In genomic region chr13:23396246-23396703, GRCm38 (mm10) we compare ENCODE assay signal across 8 mouse cellular contexts. TPM values are rescaled to one million over a fixed set of nuclear protein-coding genes. Genes with fewer than 3 reads are reported as not detected.
A peak's percentile ranks its signal among the peaks of the same experiment; 100 is the strongest.
DNase-seq lines count a peak whose midpoint lies in the region; ATAC-seq and TF ChIP-seq lines count a peak whose summit lies in the region.

No protein-coding gene starts in this region.

- peak overlapping the region; percentile 34 for H3K4me3 ChIP-seq in cerebellum, adult 2 months (replicated peaks; ENCODE audit: insufficient read depth, low read depth, low read length)
- H3K4me3 ChIP-seq in forebrain, embryonic 10.5 days = peak overlapping the region; percentile 64
- H3K4me3 ChIP-seq in intestine, postnatal 0 days (ENCODE audit: low read depth, low read length) = peak overlapping the region; percentile 44

- H3K9me3 ChIP-seq in forebrain, embryonic 10.5 days = no peaks in the 10 kb centered on the region
- H3K9me3 ChIP-seq in intestine, postnatal 0 days (ENCODE audit: control insufficient read depth) = no peaks in the 10 kb centered on the region

- no peaks in the 10 kb centered on the region for H3K36me3 ChIP-seq in forebrain, embryonic 10.5 days (replicated peaks)
- no peaks in the 10 kb centered on the region for H3K36me3 ChIP-seq in intestine, postnatal 0 days (ENCODE audit: control insufficient read depth, insufficient read depth)

- H3K4me2 ChIP-seq in intestine, postnatal 0 days (replicated peaks; ENCODE audit: low read depth) = peak overlapping the region; percentile 66

- peaks cover 4% of the 10 kb centered on the region; the same call in 1 of the 2 replicates for H3K4me1 ChIP-seq in cerebellum, adult 2 months (ENCODE audit: control insufficient read depth, insufficient read depth, low read length)
- H3K4me1 ChIP-seq in forebrain, embryonic 10.5 days = peaks cover 11% of the 10 kb centered on the region; the same call in 1 of the 2 replicates
- H3K4me1 ChIP-seq in intestine, postnatal 0 days (replicated peaks; ENCODE audit: control insufficient read depth, insufficient read depth, low read length) = no peaks in the 10 kb centered on the region

- WGBS in cerebellum, adult 2 months = 1% methylated on average over 31 of the region's 31 CpGs
- under 1% methylated on average over 31 of the region's 31 CpGs for WGBS in forebrain, embryonic 10.5 days
- 1% methylated on average over 31 of the region's 31 CpGs for WGBS in intestine, postnatal 0 days

- H3K27ac ChIP-seq in cerebellum, adult 2 months (ENCODE audit: insufficient read depth, low read length) = no peak overlapping the region
- no peak overlapping the region for H3K27ac ChIP-seq in forebrain, embryonic 10.5 days
- H3K27ac ChIP-seq in intestine, postnatal 0 days (ENCODE audit: low read depth, low read length) = no peak overlapping the region

- no peak overlapping the region for H3K9ac ChIP-seq in intestine, postnatal 0 days (ENCODE audit: low read depth, low read length)

- H3K27me3 ChIP-seq in cerebellum, adult 2 months (ENCODE audit: control insufficient read depth, insufficient read depth, low read length) = peaks cover 2% of the 10 kb centered on the region; the same call in 1 of the 2 replicates
- peaks cover 69% of the 10 kb centered on the region for H3K27me3 ChIP-seq in forebrain, embryonic 10.5 days (ENCODE audit: poor library complexity, severe bottlenecking)
- H3K27me3 ChIP-seq in intestine, postnatal 0 days (replicated peaks; ENCODE audit: control insufficient read depth, insufficient read depth, low read length) = peaks cover 39% of the 10 kb centered on the region

- no peak for TF ChIP-seq POLR2A in cerebellum, adult 2 months (IDR thresholded peaks at IDR 0.05; ENCODE audit: borderline replicate concordance, insufficient read depth, low read length)

- peak in 1 of 2 experiments; percentile 33 for DNase-seq in cerebellum, adult 2 months
- no peak for DNase-seq in cerebellum, adult 8-10 months
- DNase-seq in B cell, adult 2 months = peak; percentile 18 to 28
- peak; percentile 71 for DNase-seq in forebrain, embryonic 10.5 days (ENCODE audit: extremely low spot score, low spot score)
- DNase-seq in mesoderm, embryonic 11.5 days (ENCODE audit: low read depth, low spot score) = peak; percentile 57
- no peak for DNase-seq in gastrocnemius, adult 18-20 months (ENCODE audit: low spot score)
- DNase-seq in spleen, postnatal 10 days (ENCODE audit: low spot score in 2 of 2) = no peak

- no peak for ATAC-seq in intestine, postnatal 0 days

- no peak for TF ChIP-seq CTCF in cerebellum, adult 2 months (IDR thresholded peaks at IDR 0.05; ENCODE audit: borderline replicate concordance, insufficient read depth, low read depth, low read length)
- TF ChIP-seq CTCF in intestine, postnatal 0 days (IDR thresholded peaks at IDR 0.05; ENCODE audit: low read depth) = no peak

RNA-seq across cellular contexts. Expression of gene Zfp322a, which starts 27.3 kb away (rescaled TPM):
- polyA plus RNA-seq in cerebellum, adult 2 months (2012; rRNA removed) = 14.6 and 16.0 TPM in 2 replicates
- 57.1 and 58.7 TPM in 2 replicates for polyA plus RNA-seq in forebrain, embryonic 10.5 days (2016; fragmentation: Nextera tagmentation; extraction: Ambion mirVana)
- polyA plus RNA-seq in intestine, postnatal 0 days (2015; fragmentation: Nextera tagmentation; extraction: Ambion mirVana) = 15.6 and 17.2 TPM in 2 replicates
- 10 to 100 TPM in 1 of 2 experiments, 1 to 10 TPM in 1; 9.9 to 11.7 TPM for total RNA-seq in gastrocnemius, adult 18-20 months (2021)

RNA-seq across cellular contexts. Expression of gene Abt1, which starts 27.4 kb away (rescaled TPM):
- 9.8 and 10.7 TPM in 2 replicates for polyA plus RNA-seq in cerebellum, adult 2 months (2012; rRNA removed)
- polyA plus RNA-seq in forebrain, embryonic 10.5 days (2016; fragmentation: Nextera tagmentation; extraction: Ambion mirVana) = 15.3 and 15.5 TPM in 2 replicates
- polyA plus RNA-seq in intestine, postnatal 0 days (2015; fragmentation: Nextera tagmentation; extraction: Ambion mirVana) = 5.1 and 5.6 TPM in 2 replicates
- total RNA-seq in gastrocnemius, adult 18-20 months (2021) = 1 to 10 TPM; 3.8 to 4.2 TPM

Comparison
In these comparisons a context has a peak if more than half of its experiments do, and no peak if none do; other contexts are left out.
1. DNase-seq: peak in B cell, adult 2 months (2 of 2), forebrain, embryonic 10.5 days (single experiment) and mesoderm, embryonic 11.5 days (single experiment); none in cerebellum, adult 8-10 months (single experiment), gastrocnemius, adult 18-20 months (single experiment) and spleen, postnatal 10 days (0 of 2).
2. Peak in every context shown above with its lines, with median percentiles within 50 percentile points of each other: H3K4me3 ChIP-seq.